Mouse (Mus musculus) kidney, adult 18-20 months (tissue): ENCODE results near the gene Sh2d1b1.
"Not testable (repeated sequence)": the region's sequence is repeated elsewhere in the genome, so short reads cannot be mapped to it uniquely, and the experiment has no call there.

ENCODE experiments used
- DNase-seq: peaks from one replicate; pipeline ENCODE4 v3.0.0; 2021

The Sh2d1b1 gene

DNA sequence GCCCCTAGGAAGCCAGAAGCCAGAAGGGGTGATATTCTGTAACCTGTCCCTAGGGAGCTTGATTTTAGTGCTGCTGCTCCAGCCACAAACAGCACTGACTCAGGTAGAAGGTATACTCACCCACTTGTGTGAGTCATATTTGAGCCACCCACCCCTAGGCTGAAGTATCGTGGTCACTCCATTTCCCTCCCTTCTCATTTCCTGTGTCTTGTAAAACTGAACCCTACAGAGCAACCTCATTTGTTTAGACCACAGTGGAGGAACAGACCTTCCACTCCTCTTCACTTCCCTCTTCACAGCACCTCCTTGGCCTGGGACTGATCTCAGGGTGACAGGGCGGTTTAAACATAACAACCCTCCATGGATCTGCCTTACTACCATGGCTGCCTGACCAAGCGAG, at the start of gene Sh2d1b1:
Sh2d1b1 (plus strand) TSS at position 305 of the 400 bp plus-strand sequence.
- DNase-seq, result no peak

DNA sequence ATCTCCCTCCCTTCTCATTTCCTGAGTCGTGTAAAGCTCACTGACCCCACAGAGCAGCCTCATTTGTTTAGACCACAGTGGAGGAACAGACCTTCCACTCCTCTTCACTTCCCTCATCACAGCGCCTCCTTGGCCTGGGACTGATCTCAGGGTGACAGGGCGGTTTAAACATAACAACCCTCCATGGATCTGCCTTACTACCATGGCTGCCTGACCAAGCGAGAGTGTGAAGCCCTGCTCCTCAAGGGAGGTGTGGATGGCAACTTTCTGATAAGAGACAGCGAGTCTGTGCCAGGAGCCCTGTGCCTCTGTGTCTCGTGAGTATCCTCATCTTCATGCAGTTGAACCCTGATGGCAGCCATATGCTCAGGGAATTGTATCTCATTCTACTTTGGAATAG, 44.4 kb upstream of the Sh2d1b1 start, which contains the start of gene Sh2d1b2:
Sh2d1b2 (plus strand) TSS at position 62 of the 400 bp plus-strand sequence.
- not testable (repeated sequence) for DNase-seq

DNA sequence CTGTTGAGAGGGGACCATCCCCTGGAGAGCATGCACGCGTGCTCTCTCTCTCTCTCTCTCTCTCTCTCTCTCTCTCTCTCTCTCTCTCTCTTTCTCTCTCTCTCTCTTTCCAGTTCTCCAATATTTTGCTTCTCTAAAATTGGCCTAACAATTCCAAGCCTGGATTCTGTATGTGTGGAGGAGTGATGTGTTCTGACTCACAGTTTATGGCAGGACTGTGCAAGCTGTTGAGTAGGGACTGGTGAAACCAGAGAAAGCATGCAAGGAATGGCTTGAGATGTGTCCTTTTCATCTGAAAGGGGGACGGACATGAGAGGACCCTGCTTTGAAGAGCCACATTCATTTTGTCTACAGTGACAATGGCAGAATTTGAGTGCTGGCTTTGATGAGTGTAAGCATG, 32.1 kb upstream of the Sh2d1b1 start:
- no peak for DNase-seq

DNA sequence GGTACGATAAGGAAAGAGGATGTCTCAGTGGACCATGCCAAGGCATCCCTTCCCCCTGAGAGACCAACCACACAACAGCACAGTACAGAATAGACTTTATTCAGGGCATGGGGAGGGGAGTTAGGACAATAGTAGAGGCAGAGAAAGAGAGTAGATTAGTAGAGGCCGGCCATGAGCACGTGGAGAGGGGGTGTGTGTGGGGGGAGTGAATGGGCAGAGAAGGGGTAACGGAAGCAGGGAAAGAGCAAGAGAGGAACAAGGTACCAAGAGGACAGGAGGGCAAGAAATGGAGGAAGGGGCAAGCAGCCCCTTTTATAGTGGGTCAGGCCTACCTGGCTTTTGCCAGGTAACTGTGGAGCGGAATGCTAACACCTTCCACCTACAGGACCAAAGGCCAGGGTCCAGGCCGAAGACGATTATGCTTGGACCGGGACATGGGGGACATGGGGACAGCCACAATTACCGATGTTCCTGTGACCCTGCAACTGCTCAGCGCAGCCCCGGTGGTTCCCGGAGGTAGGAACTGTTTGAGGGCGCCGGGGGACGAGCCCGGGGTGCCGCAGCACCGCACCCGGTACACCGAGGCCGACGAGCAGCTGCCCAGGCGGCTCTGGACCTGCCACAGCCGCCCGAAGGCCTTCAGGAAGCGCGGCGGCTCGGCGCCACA, 22.1 kb upstream of the Sh2d1b1 start:
- DNase-seq, result no peak

DNA sequence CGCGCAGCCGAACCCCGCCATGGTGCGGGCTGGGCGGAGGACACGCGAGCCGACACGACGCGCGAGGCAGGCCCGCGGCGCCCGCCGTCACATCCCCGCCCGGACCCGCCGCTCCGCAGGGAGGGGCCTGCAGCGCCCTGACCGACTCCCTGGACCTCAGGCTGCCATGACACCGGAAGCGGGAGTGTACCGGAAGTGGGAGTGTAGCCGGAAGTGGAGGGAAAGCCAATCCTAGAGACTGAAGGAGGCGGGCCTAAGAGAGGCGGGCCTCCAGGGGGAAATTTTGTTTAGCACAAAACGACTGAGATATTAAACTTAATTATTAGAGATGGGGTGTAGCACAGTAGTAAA, 21.6 kb upstream of the Sh2d1b1 start:
- peak; percentile 85 for DNase-seq

DNA sequence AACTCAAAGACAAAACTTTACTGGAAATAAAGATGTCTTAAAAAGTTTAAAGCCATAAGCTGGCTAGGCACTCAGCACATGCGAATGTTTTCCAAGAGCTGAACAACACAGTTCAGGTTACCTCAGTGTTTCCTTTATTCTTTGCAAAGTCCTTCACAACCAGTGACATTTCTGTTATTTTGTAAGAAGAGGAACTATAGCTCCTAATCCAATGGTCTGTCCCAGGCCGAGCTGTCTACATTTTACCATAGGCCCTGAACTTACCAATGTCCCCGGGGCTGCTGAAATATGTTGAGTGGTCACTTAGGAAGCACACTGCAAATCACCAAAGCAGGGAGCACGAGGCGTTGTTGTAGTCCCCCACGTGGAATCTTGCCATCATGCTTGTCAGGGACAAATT, 6.8 kb upstream of the Sh2d1b1 start:
- no peak for DNase-seq

DNA sequence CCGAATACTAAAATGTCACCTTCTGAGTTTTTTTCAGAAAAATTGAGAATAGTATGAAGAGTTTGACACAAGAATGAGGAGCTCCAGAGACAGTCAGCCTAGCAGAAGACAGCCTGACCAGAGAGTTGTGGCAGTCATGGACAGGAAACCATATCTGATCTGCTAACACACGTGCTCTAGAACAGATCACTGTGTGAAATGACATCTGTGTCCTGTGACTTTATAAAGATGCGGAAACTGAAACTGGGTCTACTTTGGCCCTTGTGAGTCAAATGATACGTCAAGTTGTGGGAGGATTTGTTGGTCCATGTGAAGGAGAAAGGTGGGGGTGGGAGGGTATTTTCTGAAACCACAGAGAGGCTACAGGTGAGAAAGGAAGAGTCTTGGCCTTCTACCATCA, 6.4 kb upstream of the Sh2d1b1 start:
- no peak for DNase-seq

DNA sequence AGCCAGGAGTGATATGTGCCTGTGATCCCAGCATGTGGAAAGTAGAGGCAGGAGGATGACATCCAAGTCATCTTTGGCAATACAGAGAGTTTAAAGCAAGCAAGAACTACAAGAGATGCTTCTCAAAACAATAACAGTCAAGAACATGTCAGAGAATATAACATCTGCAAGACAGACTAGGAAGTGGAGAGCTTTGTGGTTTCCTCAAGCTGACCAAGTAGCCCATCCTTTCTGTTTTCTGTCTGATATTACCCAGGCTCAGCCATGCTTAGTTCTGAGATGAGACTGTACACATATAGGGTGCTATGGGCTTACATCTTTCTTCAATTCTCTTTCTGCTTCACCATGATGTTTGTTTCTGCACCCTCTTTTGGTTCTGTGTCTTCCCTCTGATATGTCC, 3.9 kb upstream of the Sh2d1b1 start:
- no peak for DNase-seq

DNA sequence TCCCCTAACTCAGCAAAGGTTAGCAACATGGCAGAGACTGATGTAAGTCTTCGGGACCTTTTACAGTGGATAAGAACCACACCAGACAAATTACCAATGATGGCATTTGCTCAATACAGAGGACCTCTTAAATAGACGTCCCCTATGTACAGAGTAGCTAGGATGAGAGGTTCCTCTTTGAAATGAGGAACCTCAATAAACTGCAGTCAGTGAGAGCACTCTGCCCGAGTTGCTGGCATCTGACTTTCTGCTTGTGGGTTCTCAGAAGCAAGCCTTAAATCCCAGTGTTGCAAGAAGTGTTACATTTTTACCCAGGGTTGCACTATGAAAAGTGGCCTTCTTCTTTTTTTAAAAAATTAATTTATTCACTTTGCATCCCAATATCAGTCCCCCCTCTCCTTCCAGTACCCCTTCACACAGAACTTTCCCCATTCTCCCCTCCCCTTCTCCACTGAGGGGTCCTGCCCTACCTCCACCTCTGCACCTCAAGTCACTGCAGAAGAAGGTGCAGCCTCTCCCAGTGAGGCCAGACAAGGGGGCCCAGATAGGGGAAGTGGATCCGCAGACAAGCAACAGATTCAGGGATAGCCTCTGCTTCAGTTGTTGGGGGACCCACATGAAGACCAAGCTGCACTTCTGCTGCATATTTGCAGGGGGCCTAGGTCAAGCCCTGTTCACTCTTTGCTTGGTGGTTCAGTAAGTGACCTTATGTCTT, 5.5 kb downstream of the Sh2d1b1 start:
- DNase-seq, result no peak

DNA sequence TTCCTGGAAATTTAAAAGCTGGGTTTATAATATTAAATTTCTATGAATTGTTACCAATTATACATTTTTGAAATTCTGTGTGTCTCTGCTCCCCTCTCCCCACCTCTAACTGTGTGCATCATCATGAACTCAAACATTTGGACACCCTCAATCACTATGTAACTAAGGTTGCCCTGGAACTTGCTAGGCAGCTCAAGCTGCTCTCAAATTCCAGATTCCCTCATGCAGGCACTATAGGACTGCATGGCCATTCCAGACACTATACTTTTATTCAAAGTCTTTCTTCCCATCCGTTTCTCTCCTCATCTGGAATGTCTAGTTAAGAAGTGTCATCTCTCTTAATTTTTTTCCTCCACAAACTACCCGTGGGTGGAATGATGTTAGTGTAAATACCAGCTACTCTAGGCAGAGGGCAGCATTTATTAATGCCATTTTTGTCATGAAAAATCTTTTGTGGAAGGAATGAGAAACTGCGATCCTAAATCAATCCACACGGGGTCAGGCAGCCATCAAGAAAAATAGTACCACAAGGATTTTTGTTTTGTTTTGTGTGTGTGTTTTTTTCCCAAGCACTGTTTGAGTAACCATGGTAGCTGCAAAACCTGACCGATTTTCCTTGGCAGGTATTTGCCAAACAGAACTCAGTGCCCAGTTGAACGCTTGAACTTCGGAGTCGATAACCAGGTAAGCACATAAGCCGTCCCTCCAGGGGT, 15.3 kb downstream of the Sh2d1b1 start:
- peak; percentile 62 for DNase-seq

DNA sequence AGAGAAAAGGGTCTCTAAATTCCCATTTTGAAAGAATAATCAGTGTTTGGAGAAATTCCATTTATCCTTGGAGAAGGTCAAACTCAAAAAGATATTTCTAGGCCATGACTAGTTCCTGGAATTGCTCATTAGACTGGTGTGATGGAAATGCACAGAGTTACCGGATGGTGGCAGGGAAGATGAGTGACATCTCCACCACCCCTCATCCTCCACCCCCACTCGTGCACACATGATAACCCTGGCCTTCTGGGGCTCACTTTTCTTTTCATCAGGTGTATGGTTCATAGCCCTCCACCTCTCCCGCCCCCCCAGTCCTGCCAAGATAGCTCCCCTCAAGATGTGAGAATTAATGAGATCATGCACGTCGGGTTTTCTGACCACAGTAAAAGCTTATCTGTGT, 16.1 kb downstream of the Sh2d1b1 start:
- no peak for DNase-seq

DNA sequence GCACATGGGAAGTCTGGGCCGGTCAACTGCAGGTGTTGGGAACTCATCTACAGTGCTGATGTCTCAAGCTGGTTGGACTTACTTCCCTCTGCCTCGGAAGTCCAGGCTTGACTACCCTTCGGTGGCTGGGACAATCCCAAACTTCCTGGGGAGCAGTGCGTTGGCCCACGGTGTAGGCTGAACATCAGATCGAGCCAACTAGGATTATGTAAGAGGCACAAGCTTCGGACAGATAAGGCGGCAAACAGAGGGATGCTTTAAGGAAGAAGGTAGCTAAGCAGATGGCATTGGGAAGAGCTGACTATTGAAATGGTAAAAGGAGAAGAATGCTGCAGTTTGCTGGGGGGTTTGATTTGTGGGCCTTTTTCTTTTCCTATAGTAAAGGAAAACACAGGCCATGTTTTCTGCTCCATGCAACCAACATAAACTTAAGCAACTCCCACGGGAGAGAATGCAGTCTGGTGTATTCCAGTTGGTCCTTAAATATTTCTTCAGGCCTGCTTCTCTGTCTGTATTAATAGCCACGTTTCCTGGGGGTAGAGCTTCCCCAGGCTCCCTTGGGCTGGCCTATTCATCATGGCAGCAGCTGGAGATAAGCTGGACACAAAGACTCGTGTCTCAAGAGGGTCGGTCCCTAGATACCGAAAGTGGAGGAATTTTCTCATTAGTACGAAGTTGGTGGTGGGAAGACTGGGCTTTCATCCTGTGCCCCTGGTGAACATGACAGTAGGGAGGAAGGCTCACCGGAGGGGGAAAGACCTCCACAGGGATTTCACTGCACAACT, 17.9 kb downstream of the Sh2d1b1 start:
- DNase-seq, result no peak

DNA sequence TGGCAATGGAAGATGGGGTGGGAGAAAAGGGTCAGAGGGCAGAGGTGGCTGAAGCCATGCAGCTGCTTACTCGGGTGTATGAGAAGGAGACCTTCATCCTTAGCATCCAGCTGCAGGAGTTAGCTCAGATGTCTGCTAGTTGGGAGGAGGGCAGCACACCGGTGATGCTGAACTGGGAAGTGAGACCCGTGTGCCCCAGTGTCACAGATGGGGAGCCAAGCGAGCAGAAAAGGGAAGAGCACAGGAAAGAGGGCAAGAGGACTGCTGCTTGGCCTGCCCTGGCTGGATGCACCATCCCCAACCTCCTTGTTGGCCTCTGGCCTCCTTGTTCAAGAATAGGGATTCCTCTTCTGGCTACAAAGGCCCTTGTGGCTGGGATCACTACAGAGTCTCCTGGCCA, 22.4 kb downstream of the Sh2d1b1 start:
- no peak for DNase-seq

DNA sequence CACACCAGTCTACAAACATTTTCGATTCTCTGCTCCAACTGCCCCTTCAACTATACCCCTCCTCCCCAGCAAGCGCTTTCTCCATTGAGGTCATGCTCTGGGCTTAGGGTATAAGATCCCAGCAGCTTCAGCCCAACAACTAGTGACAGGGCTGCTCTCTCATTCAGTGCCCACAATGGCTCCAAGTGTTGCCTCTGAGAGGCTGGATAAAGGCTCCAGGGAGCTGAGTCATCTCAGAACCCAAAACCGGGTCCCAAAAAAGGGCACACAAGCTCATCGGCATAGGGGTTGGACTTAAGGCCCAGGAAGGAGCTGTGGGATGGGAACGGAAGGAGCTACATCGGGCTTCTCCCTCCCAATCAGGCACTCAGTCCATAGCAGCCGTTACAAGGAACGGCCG, 24.6 kb downstream of the Sh2d1b1 start:
- no peak for DNase-seq

DNA sequence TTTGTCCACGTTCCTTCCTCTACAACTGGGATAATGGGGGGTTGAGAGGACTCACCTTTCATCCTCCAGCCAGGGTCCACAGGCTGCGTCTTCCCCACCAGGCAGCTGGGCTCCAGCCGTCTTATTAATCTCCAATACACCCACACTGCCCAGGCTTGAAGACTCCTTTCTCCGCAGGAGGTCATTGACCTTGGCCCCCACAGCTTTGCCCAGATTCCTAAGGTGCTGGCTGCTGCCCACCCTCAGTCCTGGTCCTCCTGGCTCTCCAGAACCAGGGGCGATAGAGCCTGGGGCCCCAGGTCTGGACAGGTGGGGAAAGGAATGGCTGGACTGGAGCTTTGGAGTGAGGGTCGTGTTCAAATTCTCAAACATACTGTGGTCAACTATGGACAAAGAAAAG, 25.3 kb downstream of the Sh2d1b1 start:
- no peak for DNase-seq

DNA sequence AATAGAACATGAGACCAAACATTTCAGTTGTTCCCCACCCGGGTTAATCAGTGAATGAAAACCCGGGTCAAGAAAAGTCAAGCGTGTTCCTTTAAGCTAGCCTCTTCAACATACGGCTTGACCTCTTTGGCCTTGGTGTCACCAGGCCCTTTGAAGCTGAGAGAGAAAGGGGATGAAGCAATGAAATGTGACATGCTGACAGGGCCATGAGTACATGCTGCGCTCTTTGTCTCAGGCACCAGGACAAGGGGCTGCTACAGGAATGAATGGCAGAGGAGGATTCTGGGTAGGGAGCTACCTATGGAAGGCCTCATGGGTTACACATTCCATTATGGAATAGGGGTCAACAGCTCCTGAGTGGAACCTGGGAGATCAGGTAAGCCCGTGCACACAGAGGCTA, 26.0 kb downstream of the Sh2d1b1 start:
- DNase-seq, result no peak

DNA sequence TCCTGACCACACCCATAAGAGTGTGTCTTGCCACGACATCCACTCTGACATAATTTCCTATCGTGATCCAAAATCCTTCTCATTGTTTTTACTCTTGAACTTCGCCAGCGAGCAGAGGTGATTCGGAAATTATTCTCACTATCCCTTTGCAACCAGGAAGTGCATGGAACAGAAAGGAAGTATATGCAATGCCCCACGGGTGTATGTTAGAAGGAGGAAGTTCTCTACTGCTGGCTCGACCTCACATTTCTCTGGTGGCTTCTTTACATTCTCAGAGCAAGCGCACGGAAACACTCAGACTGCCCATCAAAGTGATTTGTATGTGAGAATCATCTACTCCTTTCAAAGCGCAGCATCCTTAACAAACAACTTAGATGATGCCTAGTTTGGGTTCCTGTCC, 27.9 kb downstream of the Sh2d1b1 start:
- no peak for DNase-seq

DNA sequence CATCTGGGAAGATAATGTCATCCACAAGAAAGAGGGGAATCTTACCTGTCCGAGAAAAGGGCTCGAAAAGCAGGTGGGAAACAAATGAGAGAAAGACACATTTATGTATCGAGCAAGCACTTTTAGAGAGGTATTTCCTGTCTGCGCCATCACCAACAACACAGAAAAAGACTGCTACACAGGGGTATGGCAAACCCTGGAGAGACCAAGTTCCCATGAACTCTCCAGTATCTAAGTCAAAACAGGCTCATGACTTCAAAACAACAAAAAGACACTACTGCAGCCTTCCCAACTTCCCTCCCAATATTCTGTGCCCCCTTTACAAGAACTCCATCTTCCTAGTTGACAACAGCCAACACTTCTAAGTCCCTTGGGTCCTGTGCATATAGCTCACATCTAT, 29.1 kb downstream of the Sh2d1b1 start, which contains the start of gene Gm7694:
Gm7694 (minus strand) TSS at position 101 of the 400 bp plus-strand sequence.
- no peak for DNase-seq

DNA sequence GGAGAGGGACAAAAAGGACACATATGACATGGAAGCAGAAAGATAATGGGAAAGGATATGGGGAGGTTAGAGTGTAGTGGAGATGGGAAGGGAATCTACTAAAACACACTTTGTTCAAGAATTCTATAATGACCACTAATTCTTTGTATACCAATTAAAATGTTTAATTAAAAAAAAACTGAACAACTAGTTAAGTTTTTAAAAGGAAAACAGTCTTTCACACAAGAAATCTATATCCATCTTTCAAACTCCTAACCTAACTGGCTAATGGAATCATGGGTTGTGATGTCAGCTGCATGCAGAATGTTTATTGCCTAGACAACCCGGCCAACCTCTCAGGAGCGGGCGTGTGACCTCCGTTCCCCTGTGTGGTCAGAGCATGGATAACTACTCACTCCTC, 31.4 kb downstream of the Sh2d1b1 start, which contains the start of gene Spata46:
Spata46 (plus strand) TSS at position 301 of the 400 bp plus-strand sequence.
- no peak for DNase-seq

DNA sequence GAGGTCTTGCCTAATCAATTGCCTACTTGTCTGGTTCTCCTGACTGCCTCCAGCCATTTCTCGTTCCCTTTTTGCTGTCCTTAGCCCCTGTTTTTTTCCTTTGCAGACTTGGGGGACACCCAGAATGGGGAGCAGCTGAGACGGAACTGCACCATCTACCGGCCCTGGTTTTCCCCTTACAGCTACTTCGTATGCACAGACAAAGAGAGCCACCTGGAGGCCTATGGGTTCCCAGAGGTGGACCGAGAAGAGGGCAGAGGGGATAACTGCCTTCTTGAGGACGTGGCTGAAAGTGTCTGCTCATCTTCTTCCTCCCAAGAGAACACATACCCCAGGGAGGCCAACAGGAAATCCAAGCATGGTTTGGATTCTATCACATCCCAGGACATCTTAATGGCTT, 34.3 kb downstream of the Sh2d1b1 start:
- no peak for DNase-seq

DNA sequence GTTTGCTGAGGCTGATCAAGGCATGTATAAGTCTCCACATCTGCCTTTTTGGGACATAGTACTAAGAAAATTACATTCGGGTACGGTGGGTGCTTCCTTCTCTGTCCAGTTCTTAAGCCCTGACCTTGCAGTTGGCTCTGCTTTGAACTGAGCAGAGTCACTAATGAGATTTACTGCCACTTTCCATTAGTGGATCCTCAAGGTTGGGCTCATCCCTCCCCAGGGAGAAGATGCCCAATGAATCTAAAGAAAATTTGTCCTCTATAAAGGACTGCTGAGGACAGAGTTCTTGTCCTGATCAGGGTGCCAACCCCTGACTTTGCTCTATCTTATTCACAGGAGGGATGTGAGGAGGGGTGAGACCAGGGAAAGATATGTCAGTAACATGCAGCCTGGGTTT, 44.9 kb downstream of the Sh2d1b1 start:
- no peak for DNase-seq

DNA sequence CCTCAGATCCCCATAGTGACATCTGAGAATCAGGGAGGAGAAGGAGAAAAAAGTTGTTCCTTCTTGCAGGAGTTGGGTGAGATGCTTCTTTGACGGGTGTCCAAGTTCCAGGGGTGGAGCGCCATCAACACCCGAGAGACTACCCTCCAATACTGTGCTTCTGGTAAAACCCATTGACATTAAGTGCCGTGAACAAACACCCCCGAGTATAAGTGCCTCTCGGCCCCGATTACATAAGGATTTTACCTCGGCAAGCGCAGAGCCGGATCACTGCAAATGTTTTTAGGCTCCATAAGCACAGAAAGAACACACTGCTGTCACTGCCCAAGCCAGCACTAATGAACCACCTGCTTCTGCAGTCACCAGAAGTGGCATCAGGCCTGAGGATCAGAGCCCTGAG, 45.9 kb downstream of the Sh2d1b1 start:
- DNase-seq, result no peak

DNA sequence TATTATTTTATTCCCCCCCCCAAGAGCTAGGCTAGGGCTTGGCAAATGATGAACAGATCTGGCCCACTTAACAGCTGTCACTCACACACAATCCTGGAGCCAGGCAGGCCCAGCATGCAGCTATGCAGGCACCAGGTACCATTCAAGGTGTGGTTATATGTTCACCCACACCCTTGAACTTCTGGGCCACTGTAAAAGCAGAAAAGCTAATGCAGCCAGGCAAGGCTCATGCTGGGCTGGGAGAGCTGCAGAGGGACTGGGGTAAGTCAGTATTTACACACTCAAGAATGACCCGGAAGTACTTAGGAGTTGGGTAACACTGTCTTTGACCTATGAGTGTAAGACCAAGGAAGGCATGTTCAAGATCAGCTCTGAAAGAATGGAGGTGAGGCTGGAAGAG, 47.2 kb downstream of the Sh2d1b1 start:
- no peak for DNase-seq
